Mouse (Mus musculus) ovary, postnatal 14 days (tissue): ENCODE data around the gene Sec61a1.

Experiments
- DNase-seq: peaks from one replicate; pipeline ENCODE4 v3.0.0; 2022; ENCODE audit warnings: low spot score

Sec61a1 gene

GRCm38 (mm10) chr6:88518404-88519263 is at the start of gene Sec61a1:
Gene Sec61a1 (minus strand): TSS chr6:88518905.
- DNase-seq: peak; percentile 86

DNA sequence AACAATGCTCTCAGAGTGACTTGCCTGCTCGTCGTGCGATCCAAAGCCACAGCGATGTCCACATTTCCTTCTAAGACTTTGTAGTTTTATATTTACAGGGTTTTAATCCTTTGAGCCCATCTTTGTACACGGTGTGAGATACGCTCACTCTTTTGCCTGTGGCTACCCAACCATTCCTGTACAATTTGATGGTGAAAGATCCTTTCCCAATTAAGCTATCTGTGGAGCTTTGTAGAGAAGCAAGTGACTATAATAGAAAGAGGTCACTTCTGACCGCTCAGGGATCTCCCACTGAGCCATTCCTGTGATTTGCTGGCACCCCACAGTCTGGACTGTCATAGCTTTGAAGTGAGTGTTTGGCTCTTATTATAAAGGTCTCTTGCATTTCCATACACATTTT is 48.0 kb upstream of the Sec61a1 start:
- DNase-seq: no peak

- DNase-seq: no peak
Measured at GRCm38 (mm10) chr6:88565033-88565432, 46.3 kb upstream of the Sec61a1 start.

DNA sequence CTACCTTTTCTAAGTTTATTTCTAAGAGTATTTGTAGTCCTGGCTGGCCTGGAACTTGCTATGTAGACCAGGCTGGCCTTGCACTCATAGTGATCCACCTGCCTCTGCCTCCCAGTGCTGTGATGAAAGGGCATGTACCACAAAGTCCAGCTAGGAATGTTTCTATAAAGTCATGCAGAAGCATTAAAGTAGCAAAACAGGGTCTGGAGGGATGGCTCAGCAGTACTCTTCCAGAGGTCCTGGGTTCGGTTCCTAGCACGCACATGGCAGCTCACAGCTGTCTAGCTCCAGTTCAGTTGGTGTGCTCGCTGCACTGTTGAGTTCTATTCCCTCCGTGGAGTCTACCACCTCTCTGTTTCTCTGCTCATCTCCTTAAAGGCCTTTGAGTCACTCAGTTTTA is 41.5 kb upstream of the Sec61a1 start:
- DNase-seq: no peak

DNA sequence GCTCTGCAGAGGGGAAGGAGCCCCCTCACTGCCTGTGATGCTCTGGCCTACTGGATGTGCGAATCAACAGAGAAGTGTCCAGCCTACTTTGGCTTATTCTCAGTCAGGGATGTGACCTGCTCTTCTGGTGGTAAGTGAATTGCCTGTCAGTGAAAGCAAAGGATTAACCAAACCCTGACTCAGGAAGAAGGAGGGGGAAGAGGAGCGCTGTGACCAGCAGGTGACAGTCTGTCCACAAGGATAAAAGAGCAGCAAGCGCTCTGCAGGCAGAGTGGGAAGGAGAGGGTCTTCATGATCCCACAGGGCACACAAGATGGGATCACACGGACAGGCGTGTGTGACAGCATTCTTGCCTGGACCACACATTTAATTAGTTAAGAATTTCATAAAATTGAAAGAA is 41.0 kb upstream of the Sec61a1 start:
- DNase-seq: no peak

DNA sequence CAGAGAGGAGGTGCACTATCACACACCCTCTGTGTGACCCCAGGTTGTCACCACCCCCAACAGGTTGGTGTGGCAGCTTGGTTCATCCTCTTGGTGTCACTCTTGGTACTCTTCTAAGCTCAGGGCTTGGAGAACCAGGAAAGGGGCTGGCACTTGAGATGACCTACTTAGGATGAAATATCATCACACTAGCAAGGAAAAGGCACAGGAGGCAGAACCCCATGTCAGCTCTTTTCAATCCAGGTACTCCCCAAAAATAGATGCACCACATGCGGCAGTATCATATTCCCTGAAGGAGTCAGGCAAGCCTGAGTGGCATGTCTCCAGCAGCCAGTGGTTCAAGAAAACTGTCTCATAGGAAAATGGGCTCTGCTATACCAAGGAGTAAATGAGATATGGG is 39.4 kb upstream of the Sec61a1 start:
- DNase-seq: no peak

- no peak for DNase-seq
Measured at GRCm38 (mm10) chr6:88557548-88557947, 38.8 kb upstream of the Sec61a1 start.

DNA sequence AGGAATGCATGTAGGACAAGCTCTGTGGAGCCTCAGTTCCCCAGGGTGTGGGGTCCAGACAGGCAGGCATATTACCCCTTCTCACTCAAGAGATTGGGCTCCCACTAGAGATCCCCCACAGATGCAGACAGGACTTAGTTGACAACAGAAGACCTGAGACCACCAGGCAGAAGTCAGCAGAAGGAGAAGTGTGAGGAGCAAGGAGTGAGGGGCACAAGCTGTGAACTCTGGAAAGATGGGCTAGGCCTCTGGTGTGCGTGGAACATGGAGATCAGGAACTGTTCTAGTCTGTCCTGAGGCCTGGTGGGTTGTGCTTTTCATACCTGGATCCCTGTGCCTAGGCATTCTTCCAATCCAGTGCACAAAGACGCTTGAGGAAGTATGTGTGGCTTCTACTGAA is 31.2 kb upstream of the Sec61a1 start:
- no peak for DNase-seq

DNA sequence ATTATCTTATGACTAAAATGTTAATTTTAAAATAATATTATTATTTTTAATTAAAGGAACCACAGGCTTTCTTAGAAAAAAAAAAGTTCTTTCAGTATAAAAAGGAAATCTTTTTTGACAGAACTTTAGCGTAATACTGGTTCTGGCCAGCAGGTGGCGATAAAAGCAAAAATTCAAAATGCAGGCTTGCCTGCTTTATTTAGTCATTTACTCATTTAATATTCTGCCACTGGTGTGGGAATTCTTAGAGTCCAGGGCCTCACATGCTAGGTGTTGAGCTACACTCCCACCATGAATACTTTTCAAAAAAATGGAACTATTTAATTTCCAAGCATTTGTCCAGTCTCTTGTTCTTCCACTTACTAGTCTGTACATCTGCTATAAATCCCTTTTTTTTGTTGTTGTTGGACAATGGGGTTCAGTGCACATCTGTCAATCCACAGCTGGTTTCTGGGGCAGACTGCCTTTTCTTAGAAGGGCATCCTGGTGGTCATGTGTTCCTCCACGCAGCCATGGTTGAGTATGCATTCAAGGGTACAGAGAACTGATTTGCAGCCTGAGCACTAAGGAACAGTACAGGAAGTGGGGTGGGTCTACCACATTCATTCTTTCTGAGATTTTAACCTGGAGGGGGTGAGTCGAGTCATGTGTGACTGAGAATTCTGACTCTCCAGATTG is 30.6 kb upstream of the Sec61a1 start:
- peak; percentile 53 for DNase-seq

DNA sequence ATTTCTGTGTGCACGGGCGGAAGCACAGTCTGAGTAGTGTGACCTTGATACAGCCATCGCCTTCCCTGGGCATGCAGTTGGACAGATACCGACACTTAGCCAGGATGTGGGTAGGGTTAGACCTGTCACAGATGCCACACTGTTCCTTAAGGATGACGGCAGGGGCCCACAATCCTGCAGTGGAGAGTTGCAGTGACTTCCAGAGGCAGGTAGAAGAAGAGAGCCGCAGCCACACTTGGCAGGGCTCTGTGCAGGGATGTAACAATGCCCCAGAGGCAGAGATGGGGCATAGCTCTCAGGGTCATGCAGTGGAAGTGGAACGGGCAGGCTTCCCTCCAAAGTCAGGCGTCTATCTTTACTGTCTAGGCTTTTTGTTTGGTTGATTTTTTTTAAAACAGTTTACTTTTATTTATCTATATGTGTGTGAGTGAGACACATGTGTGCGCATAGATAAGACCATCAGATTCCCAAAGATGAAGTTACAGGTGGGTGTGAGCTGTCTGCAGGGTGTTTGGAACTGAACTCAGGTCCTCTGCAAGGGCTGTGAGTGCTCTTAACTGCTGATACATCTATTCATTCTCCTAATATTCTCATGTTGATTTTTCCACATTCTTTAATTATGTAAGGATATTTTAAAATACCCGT is 29.8 kb upstream of the Sec61a1 start:
- DNase-seq: no peak

GRCm38 (mm10) chr6:88545397-88545790 is 26.7 kb upstream of the Sec61a1 start:
- DNase-seq: no peak

DNA sequence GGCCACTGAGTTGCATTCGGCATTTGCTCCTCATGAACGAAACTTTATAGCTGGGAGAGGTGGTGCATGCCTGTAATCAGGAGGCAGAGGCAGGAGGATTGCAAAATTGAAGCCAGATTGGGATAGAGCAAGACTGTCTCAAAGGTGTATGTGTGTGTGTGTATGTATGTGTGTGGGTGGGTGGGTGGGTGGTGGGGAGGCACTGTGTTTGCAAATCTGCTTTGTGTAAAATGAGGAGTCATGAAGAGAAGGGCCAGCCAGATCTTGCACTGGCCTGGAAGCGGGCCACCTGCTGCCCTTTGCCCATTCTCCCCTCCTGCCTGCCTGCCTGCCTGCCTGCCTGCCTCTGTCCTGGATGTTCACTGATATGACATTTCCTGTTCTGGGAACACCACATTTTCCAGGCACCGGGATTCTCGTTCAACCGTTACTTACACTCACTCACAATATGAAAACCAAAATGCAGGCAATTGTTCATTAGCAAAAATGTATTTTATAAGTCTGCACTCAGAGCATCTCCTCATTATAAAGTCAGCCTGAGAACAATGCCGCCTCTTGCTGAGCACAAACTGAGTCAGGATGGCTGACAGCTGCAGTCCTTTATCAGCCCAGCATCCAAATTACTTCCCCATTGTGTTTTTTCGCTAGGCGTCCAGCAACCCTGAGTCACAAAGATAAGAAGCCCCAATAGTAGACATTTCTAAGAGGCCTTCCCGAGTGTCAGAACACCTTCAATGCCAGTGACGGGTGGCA is 26.1 kb upstream of the Sec61a1 start:
- no peak for DNase-seq

GRCm38 (mm10) chr6:88544241-88544640 is 25.5 kb upstream of the Sec61a1 start:
- DNase-seq: no peak

- DNase-seq: no peak
Measured at GRCm38 (mm10) chr6:88540093-88540755, 21.5 kb upstream of the Sec61a1 start.

GRCm38 (mm10) chr6:88530306-88530705 is 11.6 kb upstream of the Sec61a1 start:
- no peak for DNase-seq

- DNase-seq: no peak
Measured at GRCm38 (mm10) chr6:88524056-88524455, 5.4 kb upstream of the Sec61a1 start.

- DNase-seq: no peak
Measured at GRCm38 (mm10) chr6:88523451-88523850, 4.7 kb upstream of the Sec61a1 start.

DNA sequence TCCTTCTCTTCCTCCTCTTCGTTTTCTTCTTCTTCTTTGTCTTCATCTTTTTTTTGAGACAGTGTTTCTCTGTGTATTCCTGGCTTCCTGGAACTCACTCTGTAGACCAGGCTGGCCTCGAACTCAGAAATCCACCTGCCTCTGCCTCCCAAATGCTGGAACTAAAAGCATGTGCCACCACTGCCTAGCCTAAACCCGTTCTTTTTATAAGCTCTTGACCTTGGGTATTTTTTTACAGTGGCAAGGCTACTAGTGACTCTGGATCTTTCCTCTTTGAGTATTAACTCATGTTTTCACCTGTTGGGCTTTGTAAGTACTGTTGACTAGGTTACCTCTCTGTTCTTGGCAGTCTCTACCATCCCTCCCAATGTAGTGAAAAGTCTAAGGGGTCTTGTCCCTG is 4.3 kb upstream of the Sec61a1 start:
- no peak for DNase-seq

DNA sequence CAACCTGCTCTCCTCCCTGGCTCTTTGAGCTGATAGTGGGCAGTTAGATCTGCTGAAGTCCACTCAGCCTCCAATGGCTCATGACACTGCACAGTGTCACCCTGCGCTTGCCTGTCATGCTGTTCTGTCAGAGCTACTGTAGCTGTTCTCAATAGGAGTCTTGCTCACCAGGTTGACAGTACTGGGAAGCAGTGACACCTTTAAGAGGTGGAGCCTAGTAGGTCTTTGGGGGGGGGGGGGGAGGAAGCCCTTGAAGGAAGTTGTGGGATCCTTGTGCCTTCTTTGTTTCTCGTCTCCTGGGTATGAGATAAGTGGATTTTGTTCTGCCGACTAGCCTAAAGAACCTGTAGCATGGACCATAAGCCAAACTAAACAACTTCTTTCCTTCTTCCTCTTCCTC is 3.9 kb upstream of the Sec61a1 start:
- no peak for DNase-seq

DNA sequence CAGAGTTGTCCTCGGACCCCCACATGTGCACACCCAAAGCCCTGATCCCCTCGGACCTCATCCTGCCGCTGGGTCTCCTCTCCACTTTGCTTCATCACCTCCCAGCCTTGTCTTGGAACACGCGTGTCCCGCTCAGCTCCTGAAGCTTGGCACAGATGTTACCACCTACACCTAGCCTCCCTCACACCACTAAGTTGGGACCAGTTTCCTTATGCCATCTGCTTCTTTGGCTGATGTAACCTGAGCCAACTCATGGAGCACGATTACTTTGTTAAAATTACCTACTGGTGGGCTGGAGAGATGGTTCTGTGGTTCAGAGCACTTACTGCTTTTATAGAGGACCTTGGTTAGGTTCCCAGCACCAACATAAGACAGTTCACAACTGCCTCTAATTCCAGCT is 3.1 kb upstream of the Sec61a1 start:
- DNase-seq: no peak

DNA sequence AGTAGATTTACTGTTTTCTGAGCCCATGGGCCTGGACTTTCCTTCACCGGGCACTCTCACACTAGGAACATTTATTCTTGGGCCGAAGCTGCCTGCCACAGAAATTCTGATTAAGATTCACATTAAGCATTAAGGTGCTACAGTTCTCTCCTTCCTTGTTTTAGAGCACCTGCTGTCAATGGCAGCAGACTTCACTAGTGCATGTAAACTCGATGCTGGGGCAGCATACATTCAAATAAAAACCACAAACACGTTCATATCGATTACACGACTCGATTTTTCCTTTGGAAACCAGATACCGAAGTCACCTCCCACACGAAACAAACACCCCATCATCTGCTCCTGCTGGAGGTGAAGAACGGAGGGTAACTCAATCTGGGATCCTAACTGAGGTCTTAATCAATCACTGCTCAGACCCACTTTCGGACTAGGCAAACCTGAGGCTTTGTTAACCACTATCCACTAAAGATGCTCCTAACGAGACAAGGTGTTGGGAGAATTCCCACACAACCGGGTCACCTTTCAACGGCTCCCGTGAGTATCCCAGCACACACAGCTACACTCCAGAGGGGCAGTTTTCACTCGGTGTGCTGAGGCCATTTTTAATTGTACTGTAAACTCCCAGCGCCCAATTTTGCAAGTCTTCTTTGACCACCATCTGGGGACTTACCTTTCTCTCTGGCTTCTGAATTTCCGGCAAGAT is 853 bp downstream of the Sec61a1 start:
- no peak for DNase-seq
